Mouse (Mus musculus): ENCODE results near the gene Cyp24a1. TPM values are rescaled to one million over a fixed set of nuclear protein-coding genes. Genes with fewer than 3 reads are reported as not detected.
A peak's percentile ranks its signal among the peaks of the same experiment; 100 is the strongest.

Cyp24a1 gene
- polyA plus RNA-seq, 1 experiment from 2014 or later, result not detected

DNA sequence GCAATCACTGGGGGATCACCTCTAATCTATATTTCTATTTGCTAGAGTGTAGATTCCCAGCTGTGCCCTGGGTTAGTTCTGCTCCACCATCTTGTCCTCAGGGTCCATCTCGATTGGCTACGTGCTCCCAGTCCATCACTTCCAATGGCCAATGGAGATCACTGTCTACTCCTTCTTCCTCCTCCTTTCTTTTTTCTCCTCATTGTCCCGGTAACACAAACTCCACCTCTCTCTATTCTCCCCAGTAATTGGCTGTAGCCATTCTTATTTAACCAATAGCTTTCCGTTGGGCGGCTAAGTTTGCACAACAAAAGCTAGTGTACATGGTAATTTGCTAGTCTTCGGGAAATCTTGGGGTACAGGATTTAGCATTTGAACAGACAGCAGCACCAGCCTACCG lies 32.8 kb upstream of the Cyp24a1 start:
- Histone ChIP-seq H3K27me3 (replicated peaks; ENCODE audit: control insufficient read depth, insufficient read depth, low read length) (no peaks in the 10 kb centered on the region), H3K4me2 (ENCODE audit: low read depth, low read length) (no peak overlapping the region), H3K27ac (ENCODE audit: low read length) (no peak overlapping the region), H3K9me3 (ENCODE audit: control insufficient read depth, low read length) (no peaks in the 10 kb centered on the region), H3K4me1 (ENCODE audit: control insufficient read depth, insufficient read depth, low read length) (no peaks in the 10 kb centered on the region), H3K36me3 (ENCODE audit: control insufficient read depth, insufficient read depth, low read length) (no peaks in the 10 kb centered on the region), H3K9ac (ENCODE audit: low read depth, low read length) (no peak overlapping the region), H3K4me3 (ENCODE audit: low read length) (no peak overlapping the region)
- WGBS, result 90% methylated on average over 7 of the region's 7 CpGs
- ATAC-seq, result no peak

DNA sequence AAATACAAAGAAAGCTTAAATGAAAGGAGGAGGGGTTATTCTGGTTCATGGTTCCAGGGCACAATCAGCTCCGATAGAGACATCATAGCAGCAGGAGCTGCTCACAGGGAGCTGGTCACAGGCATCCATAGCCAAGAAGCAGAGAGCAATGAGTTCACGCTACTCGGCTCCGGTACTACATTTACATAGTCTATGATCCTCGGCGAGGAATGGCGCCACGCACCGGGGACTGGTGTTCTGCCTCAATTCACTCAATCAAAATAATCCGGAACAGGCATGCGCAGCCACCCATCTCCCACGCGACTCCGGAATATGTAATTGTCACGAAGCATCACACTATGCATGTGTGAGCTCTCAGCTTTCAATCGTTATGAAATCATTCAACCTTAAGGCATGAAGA lies 31.1 kb upstream of the Cyp24a1 start:
- H3K27ac ChIP-seq (ENCODE audit: low read length), result no peak overlapping the region
- no peaks in the 10 kb centered on the region for H3K4me1 ChIP-seq (ENCODE audit: control insufficient read depth, insufficient read depth, low read length)
- no peaks in the 10 kb centered on the region for H3K27me3 ChIP-seq (replicated peaks; ENCODE audit: control insufficient read depth, insufficient read depth, low read length)
- ATAC-seq, result no peak
- whole genome bisulfite sequencing, result 96% methylated on average over 16 of the region's 16 CpGs
- no peak overlapping the region for H3K4me3 ChIP-seq (ENCODE audit: low read length)
- no peaks in the 10 kb centered on the region for H3K36me3 ChIP-seq (ENCODE audit: control insufficient read depth, insufficient read depth, low read length)
- H3K9me3 ChIP-seq (ENCODE audit: control insufficient read depth, low read length), result no peaks in the 10 kb centered on the region
- no peak overlapping the region for H3K9ac ChIP-seq (ENCODE audit: low read depth, low read length)
- H3K4me2 ChIP-seq (ENCODE audit: low read depth, low read length), result no peak overlapping the region

DNA sequence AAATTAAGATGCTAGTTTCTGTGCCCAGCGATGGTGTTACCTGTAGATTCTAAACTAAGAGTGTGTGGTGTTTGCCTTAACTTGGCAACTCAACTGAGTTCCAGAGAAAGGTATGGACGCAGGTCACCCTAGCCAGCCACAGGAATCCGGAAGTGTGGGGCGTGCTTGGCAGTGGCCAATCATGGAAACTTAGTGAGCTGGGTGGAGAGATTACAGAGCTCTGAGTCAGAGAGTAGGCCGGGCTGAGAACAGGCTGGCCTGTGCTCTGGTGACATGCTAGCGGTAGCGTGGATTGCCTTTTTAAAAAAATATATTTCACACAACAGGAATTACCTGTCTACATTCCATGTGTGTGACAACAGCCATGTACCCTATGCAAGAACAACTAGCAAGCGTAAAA lies 29.6 kb upstream of the Cyp24a1 start:
- no peak overlapping the region for H3K9ac ChIP-seq (ENCODE audit: low read depth, low read length)
- no peaks in the 10 kb centered on the region for H3K4me1 ChIP-seq (ENCODE audit: control insufficient read depth, insufficient read depth, low read length)
- H3K9me3 ChIP-seq (ENCODE audit: control insufficient read depth, low read length), result no peaks in the 10 kb centered on the region
- H3K27me3 ChIP-seq (replicated peaks; ENCODE audit: control insufficient read depth, insufficient read depth, low read length), result no peaks in the 10 kb centered on the region
- H3K36me3 ChIP-seq (ENCODE audit: control insufficient read depth, insufficient read depth, low read length), result no peaks in the 10 kb centered on the region
- 84% methylated on average over 8 of the region's 8 CpGs for WGBS
- ATAC-seq, result no peak
- no peak overlapping the region for H3K4me3 ChIP-seq (ENCODE audit: low read length)
- H3K4me2 ChIP-seq (ENCODE audit: low read depth, low read length), result no peak overlapping the region
- H3K27ac ChIP-seq (ENCODE audit: low read length), result no peak overlapping the region

DNA sequence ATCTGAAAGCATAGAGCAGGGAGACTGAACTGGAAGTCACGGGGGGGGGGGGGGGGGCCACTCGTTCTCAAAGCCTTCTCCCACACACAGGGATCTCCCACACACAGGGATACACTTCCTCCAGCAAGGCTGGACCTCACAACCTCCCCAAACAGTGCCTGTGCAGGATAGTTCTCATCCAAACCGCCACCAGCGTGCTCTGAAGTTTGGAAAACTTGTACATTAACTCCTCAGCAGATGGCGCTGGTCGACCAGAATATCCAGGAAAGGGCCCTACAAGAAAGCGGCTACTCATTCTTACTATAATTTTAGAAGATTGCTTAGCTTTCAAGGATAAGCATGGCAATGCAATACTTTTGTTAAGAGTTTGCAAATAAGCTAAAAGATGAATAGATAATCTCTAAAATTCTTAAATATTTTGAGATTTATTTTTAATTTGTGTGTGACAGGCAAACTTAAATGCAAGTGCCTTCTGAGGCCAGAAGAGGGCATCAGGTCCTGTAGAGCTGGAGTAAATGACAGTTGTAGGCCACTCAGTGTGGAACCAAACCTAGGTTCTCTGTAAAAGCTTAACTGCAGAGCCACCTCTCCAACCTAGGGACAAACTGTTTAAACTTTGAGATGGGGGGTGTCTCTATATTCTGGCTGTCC lies 23.5 kb upstream of the Cyp24a1 start:
- peaks cover 9% of the 10 kb centered on the region; the same call in 1 of the 2 replicates for H3K36me3 ChIP-seq (ENCODE audit: control insufficient read depth, insufficient read depth, low read length)
- ATAC-seq, result peak; percentile 75
- H3K27ac ChIP-seq (ENCODE audit: low read length), result no peak overlapping the region
- no peaks in the 10 kb centered on the region for H3K4me1 ChIP-seq (ENCODE audit: control insufficient read depth, insufficient read depth, low read length)
- H3K4me2 ChIP-seq (ENCODE audit: low read depth, low read length), result no peak overlapping the region
- H3K27me3 ChIP-seq (replicated peaks; ENCODE audit: control insufficient read depth, insufficient read depth, low read length), result no peaks in the 10 kb centered on the region
- no peak overlapping the region for H3K4me3 ChIP-seq (ENCODE audit: low read length)
- H3K9me3 ChIP-seq (ENCODE audit: control insufficient read depth, low read length), result no peaks in the 10 kb centered on the region
- WGBS, result 9% methylated on average over 7 of the region's 7 CpGs
- H3K9ac ChIP-seq (ENCODE audit: low read depth, low read length), result no peak overlapping the region

DNA sequence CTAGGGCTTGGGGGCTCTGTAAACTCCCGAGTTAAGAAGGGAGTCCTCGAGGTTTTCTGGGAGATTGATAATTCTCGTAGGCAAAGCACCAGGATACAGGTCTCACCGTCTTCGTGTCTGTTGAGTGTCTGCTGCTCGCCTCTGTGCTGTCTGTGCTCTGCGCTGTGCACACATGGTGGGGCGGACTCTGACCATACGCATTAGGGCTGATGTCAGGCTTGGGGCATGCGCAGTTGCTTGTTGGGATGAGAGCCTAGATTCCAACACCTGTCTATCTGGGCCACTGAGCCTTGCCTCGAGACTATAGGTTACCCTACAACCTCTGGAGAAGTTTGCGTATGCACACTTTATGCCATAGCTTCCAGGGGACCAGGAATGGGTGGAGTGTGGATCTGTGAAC lies 16.8 kb upstream of the Cyp24a1 start:
- no peak for ATAC-seq
- H3K4me2 ChIP-seq (ENCODE audit: low read depth, low read length), result no peak overlapping the region
- H3K9ac ChIP-seq (ENCODE audit: low read depth, low read length), result 0 out of 2 replicates have a peak overlapping the region, but pooled peaks have one; percentile 20
- 87% methylated on average over 12 of the region's 12 CpGs for WGBS
- H3K27me3 ChIP-seq (replicated peaks; ENCODE audit: control insufficient read depth, insufficient read depth, low read length), result no peaks in the 10 kb centered on the region
- no peak overlapping the region for H3K27ac ChIP-seq (ENCODE audit: low read length)
- no peaks in the 10 kb centered on the region for H3K9me3 ChIP-seq (ENCODE audit: control insufficient read depth, low read length)
- H3K36me3 ChIP-seq (ENCODE audit: control insufficient read depth, insufficient read depth, low read length), result peaks cover 5% of the 10 kb centered on the region; the same call in 1 of the 2 replicates
- no peak overlapping the region for H3K4me3 ChIP-seq (ENCODE audit: low read length)
- peaks cover 13% of the 10 kb centered on the region for H3K4me1 ChIP-seq (ENCODE audit: control insufficient read depth, insufficient read depth, low read length)

DNA sequence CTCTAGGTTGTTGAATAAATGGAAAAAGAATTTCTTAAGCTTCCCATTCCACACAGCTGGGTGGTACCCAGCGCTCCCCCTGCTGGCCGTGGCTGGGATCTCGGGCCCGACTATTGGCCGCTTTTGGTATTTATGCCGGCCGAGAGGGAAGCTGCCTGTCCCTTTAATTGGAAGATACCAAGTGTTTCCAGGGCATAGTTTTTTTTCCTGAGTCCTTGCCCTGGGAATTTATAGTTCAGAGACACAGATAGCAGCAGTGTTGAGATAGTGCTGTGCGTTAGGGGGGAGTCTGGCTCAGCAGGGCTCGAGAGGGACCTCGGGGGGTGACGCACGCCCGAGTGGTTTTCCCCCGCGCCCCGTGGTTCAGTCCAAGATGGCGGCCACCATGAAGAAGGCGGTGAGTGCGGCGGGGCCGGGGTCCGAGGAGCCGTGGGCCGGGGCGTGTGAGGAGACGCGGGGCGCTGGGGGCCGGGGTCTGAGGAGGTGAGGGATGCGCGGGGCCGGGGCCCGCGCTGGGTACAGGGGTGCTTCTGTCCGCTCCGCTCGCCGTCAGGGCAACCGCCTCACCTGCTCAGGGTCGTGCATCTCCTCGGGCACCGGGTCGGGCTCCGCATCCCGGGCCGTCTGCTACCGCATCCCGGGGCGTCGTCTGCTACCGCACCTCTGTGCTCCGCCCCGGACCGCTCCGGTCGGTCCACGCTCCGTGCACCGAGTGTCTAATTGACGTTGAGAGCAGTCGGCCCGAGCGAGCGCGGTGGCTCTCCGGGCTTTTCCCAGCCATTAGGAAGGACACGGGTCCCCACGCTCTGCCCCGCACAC lies 14.3 kb upstream of the Cyp24a1 start:
- under 1% methylated on average over 58 of the region's 69 CpGs for WGBS
- H3K36me3 ChIP-seq (ENCODE audit: control insufficient read depth, insufficient read depth, low read length), result no peaks in the 10 kb centered on the region
- H3K9me3 ChIP-seq (ENCODE audit: control insufficient read depth, low read length), result no peaks in the 10 kb centered on the region
- peak overlapping the region; percentile 93 for H3K4me3 ChIP-seq (ENCODE audit: low read length)
- H3K4me1 ChIP-seq (ENCODE audit: control insufficient read depth, insufficient read depth, low read length), result peaks cover 13% of the 10 kb centered on the region
- H3K27me3 ChIP-seq (replicated peaks; ENCODE audit: control insufficient read depth, insufficient read depth, low read length), result no peaks in the 10 kb centered on the region
- H3K4me2 ChIP-seq (ENCODE audit: low read depth, low read length), result peak overlapping the region; percentile 76
- H3K27ac ChIP-seq (ENCODE audit: low read length), result peak overlapping the region; percentile 69
- peak; percentile 76 for ATAC-seq
- H3K9ac ChIP-seq (ENCODE audit: low read depth, low read length), result peak overlapping the region; percentile 92

DNA sequence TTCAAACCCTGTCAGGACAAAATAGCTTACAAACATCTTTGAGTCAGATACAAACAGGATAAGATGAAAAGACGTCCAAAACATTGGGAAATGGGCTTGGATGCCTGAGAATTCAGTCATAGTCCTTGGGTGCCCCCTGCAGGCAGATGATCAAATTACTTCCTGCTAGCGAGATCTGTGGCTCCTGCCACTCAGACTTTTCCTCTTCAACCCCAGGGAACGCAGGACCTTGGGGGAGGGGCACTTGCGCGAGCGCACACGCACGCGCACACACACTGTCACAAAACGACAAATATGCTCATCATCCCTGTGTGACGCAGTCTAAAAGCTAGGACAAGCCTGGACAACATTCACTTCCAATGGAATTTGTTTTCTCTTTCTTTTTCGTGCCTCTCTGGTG lies 11.9 kb upstream of the Cyp24a1 start:
- Histone ChIP-seq H3K9me3 (ENCODE audit: control insufficient read depth, low read length) (no peaks in the 10 kb centered on the region), H3K9ac (ENCODE audit: low read depth, low read length) (peak overlapping the region; percentile 46), H3K36me3 (ENCODE audit: control insufficient read depth, insufficient read depth, low read length) (no peaks in the 10 kb centered on the region), H3K4me2 (ENCODE audit: low read depth, low read length) (peak overlapping the region; percentile 59), H3K27ac (ENCODE audit: low read length) (no peak overlapping the region), H3K4me1 (ENCODE audit: control insufficient read depth, insufficient read depth, low read length) (peaks cover 13% of the 10 kb centered on the region), H3K4me3 (ENCODE audit: low read length) (peak overlapping the region; percentile 40), H3K27me3 (replicated peaks; ENCODE audit: control insufficient read depth, insufficient read depth, low read length) (no peaks in the 10 kb centered on the region)
- ATAC-seq, result 0 out of 2 replicates have a peak, but pooled peaks have one; percentile 11
- whole genome bisulfite sequencing, result 2% methylated on average over 12 of the region's 12 CpGs

DNA sequence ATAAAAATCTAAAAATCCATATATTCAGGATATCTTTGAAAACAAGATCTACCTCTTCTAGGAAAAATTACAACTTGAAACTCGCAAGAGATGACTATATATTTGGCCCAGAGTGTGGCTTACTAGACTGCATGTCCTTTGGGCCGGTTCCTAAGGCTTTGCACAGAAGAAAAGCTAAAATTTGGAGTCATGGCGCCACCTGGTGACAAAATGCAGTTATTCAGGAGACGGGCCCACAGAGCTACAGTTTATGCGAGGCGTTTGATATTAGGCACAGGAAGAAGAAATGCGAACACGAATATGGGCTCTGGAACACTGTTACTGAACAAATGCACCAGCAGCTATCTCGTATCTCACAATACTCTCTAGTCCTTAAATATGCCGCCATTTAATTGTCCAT lies 10.8 kb upstream of the Cyp24a1 start:
- Histone ChIP-seq H3K27me3 (replicated peaks; ENCODE audit: control insufficient read depth, insufficient read depth, low read length) (no peaks in the 10 kb centered on the region), H3K9me3 (ENCODE audit: control insufficient read depth, low read length) (no peaks in the 10 kb centered on the region), H3K4me2 (ENCODE audit: low read depth, low read length) (no peak overlapping the region), H3K9ac (ENCODE audit: low read depth, low read length) (no peak overlapping the region), H3K36me3 (ENCODE audit: control insufficient read depth, insufficient read depth, low read length) (no peaks in the 10 kb centered on the region), H3K4me1 (ENCODE audit: control insufficient read depth, insufficient read depth, low read length) (peaks cover 7% of the 10 kb centered on the region), H3K27ac (ENCODE audit: low read length) (no peak overlapping the region), H3K4me3 (ENCODE audit: low read length) (no peak overlapping the region)
- 6% methylated on average over 10 of the region's 10 CpGs for WGBS
- peak; percentile 43; the same call in 1 of the 2 replicates for ATAC-seq

DNA sequence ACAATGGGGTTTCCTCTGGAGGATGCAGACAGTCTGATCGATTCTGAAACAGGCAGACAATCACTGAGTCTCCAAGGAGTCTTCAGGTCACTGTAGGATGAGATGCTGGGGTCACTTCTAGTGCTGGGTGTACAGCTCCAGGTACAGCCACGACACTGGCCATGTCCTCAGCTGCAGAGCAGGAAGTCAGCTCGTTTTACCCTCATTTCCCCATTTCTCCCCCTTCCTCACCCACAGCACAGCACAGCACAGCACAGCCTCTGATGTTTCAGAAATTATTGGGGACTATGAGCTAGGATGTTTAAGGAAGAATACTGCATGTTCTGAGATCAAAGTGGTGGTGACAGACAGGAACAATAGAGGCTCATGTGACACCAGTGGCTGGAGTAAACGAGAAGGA lies 7.0 kb upstream of the Cyp24a1 start:
- no peaks in the 10 kb centered on the region for H3K9me3 ChIP-seq (ENCODE audit: control insufficient read depth, low read length)
- no peak overlapping the region for H3K9ac ChIP-seq (ENCODE audit: low read depth, low read length)
- H3K27ac ChIP-seq (ENCODE audit: low read length), result no peak overlapping the region
- WGBS, result 29% methylated on average over 4 of the region's 4 CpGs
- H3K4me3 ChIP-seq (ENCODE audit: low read length), result no peak overlapping the region
- no peak overlapping the region for H3K4me2 ChIP-seq (ENCODE audit: low read depth, low read length)
- no peaks in the 10 kb centered on the region for H3K36me3 ChIP-seq (ENCODE audit: control insufficient read depth, insufficient read depth, low read length)
- peaks cover 1% of the 10 kb centered on the region; the same call in 1 of the 2 replicates for H3K27me3 ChIP-seq (replicated peaks; ENCODE audit: control insufficient read depth, insufficient read depth, low read length)
- ATAC-seq, result no peak
- H3K4me1 ChIP-seq (ENCODE audit: control insufficient read depth, insufficient read depth, low read length), result no peaks in the 10 kb centered on the region
